Mouse (Mus musculus): ENCODE data around the gene Jup.

- TF ChIP-seq GATA1 (IDR thresholded peaks at IDR 0.05; ENCODE audit: borderline replicate concordance, low read length): no peak
- no peak for TF ChIP-seq FLI1 (IDR thresholded peaks at IDR 0.05; ENCODE audit: low read length)
These were observed 35.2 kb downstream of the Jup start for GRCm38 (mm10) chr11:100362209-100362978.
